Mouse (Mus musculus): Measurements from ENCODE around the gene Arsg.

DNA sequence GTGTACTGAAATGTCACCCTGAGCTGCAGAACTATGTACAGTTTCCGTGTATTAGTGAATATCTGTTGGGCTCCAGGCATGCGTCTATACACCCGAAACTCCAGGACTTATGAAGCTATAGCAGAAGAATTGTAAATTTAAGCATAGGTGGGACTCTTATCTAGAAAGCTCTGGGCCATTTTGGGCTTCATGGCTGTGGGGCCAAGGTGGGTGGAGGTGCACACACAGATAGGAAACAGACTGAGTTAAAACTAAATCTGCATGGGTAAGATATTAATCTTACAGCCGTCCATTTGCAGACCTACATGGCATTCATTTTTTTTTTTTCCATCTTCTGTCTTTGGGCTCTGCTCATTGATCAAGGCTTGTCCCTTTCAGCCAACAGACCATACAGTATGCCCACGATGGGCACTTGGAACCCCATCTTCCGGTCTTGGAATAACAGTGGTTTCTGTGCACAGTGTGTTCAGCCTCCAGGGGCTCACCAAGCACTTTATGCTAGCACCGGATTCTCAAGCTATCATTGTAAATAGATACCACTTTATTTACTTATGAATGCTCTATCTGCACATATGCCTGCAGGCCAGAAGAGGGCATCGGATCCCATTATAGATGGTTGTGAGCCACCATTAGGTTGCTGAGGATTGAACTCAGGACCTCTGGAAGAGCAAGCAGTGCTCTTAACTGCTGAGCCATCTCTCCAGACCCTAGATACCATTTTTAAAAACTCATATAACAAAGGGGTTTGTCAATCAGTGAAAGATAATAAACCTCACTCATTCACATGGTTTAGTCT is 29.5 kb upstream of the Arsg start:
- no peak for TF ChIP-seq CTCF (IDR thresholded peaks at IDR 0.05; ENCODE audit: extremely low read depth, insufficient read depth, insufficient read length, insufficient replicate concordance)
- TF ChIP-seq POLR2A (IDR thresholded peaks at IDR 0.05; ENCODE audit: low read depth, low read length) = no peak

Data from spleen, adult 2 months (tissue).